Mouse (Mus musculus): Measurements from ENCODE around the gene Dkkl1.

The Dkkl1 gene

GRCm38 (mm10) chr7:45221680-45222079 lies 9.7 kb upstream of the Dkkl1 start:
- TF ChIP-seq NANOG (IDR thresholded peaks at IDR 0.05; ENCODE audit: borderline replicate concordance, low read length) (no peak), CTCF (conservative IDR thresholded peaks at IDR 0.05; ENCODE audit: low read length) (no peak), POU5F1 (IDR thresholded peaks at IDR 0.05; ENCODE audit: borderline replicate concordance, low read length) (no peak)
- Histone ChIP-seq H3K4me1 (replicated peaks; ENCODE audit: low read depth, low read length) (peaks cover 91% of the 10 kb centered on the region), H3K36me3 (ENCODE audit: insufficient read depth, low read length) (peaks cover 92% of the 10 kb centered on the region), H3K4me3 (replicated peaks; ENCODE audit: low read length) (no peak overlapping the region), H3K27me3 (ENCODE audit: insufficient read depth, low read length) (no peaks in the 10 kb centered on the region), H3K9me3 (ENCODE audit: low read length) (no peaks in the 10 kb centered on the region)

GRCm38 (mm10) chr7:45216442-45217183 lies 4.7 kb upstream of the Dkkl1 start:
- Histone ChIP-seq H3K9me3 (ENCODE audit: low read length) (no peaks in the 10 kb centered on the region), H3K4me1 (replicated peaks; ENCODE audit: low read depth, low read length) (peaks cover 79% of the 10 kb centered on the region), H3K36me3 (ENCODE audit: insufficient read depth, low read length) (peaks cover 45% of the 10 kb centered on the region), H3K4me3 (replicated peaks; ENCODE audit: low read length) (peak overlapping the region; percentile 89), H3K27me3 (ENCODE audit: insufficient read depth, low read length) (peaks cover 7% of the 10 kb centered on the region)
- no peak for TF ChIP-seq NANOG (IDR thresholded peaks at IDR 0.05; ENCODE audit: borderline replicate concordance, low read length)
- TF ChIP-seq POU5F1 (IDR thresholded peaks at IDR 0.05; ENCODE audit: borderline replicate concordance, low read length): no peak
- no peak for TF ChIP-seq CTCF (conservative IDR thresholded peaks at IDR 0.05; ENCODE audit: low read length)

- H3K36me3 ChIP-seq (ENCODE audit: insufficient read depth, low read length): peaks cover 37% of the 10 kb centered on the region
- TF ChIP-seq CTCF (conservative IDR thresholded peaks at IDR 0.05; ENCODE audit: low read length) (no peak), NANOG (IDR thresholded peaks at IDR 0.05; ENCODE audit: borderline replicate concordance, low read length) (no peak), POU5F1 (IDR thresholded peaks at IDR 0.05; ENCODE audit: borderline replicate concordance, low read length) (no peak)
- H3K4me3 ChIP-seq (replicated peaks; ENCODE audit: low read length): peak within 1 kb of the TSS; percentile 89
- H3K9me3 ChIP-seq (ENCODE audit: low read length): no peaks in the 10 kb centered on the region
- peaks cover 14% of the 10 kb centered on the region for H3K27me3 ChIP-seq (ENCODE audit: insufficient read depth, low read length)
- H3K4me1 ChIP-seq (replicated peaks; ENCODE audit: low read depth, low read length): peaks cover 78% of the 10 kb centered on the region
Observed at GRCm38 (mm10) chr7:45215673-45216441, 3.9 kb upstream of the Dkkl1 start, which contains the start of gene Tead2. Tead2 (plus strand) TSS chr7:45215753.

- Histone ChIP-seq H3K4me1 (replicated peaks; ENCODE audit: low read depth, low read length) (peaks cover 58% of the 10 kb centered on the region), H3K9me3 (ENCODE audit: low read length) (no peaks in the 10 kb centered on the region), H3K4me3 (replicated peaks; ENCODE audit: low read length) (no peak overlapping the region), H3K27me3 (ENCODE audit: insufficient read depth, low read length) (peaks cover 32% of the 10 kb centered on the region), H3K36me3 (ENCODE audit: insufficient read depth, low read length) (peaks cover 17% of the 10 kb centered on the region)
- TF ChIP-seq CTCF (conservative IDR thresholded peaks at IDR 0.05; ENCODE audit: low read length) (no peak), POU5F1 (IDR thresholded peaks at IDR 0.05; ENCODE audit: borderline replicate concordance, low read length) (no peak), NANOG (IDR thresholded peaks at IDR 0.05; ENCODE audit: borderline replicate concordance, low read length) (no peak)
Observed at GRCm38 (mm10) chr7:45213708-45214107, 1.8 kb upstream of the Dkkl1 start.

- Histone ChIP-seq H3K27me3 (ENCODE audit: insufficient read depth, low read length) (peaks cover 33% of the 10 kb centered on the region), H3K9me3 (ENCODE audit: low read length) (no peaks in the 10 kb centered on the region), H3K4me1 (replicated peaks; ENCODE audit: low read depth, low read length) (peaks cover 50% of the 10 kb centered on the region), H3K4me3 (replicated peaks; ENCODE audit: low read length) (peak overlapping the region; percentile 71), H3K36me3 (ENCODE audit: insufficient read depth, low read length) (peaks cover 4% of the 10 kb centered on the region)
- no peak for TF ChIP-seq POU5F1 (IDR thresholded peaks at IDR 0.05; ENCODE audit: borderline replicate concordance, low read length)
- TF ChIP-seq CTCF (conservative IDR thresholded peaks at IDR 0.05; ENCODE audit: low read length): no peak
- TF ChIP-seq NANOG (IDR thresholded peaks at IDR 0.05; ENCODE audit: borderline replicate concordance, low read length): no peak
Observed at GRCm38 (mm10) chr7:45212356-45212755, 409 bp upstream of the Dkkl1 start.

GRCm38 (mm10) chr7:45211070-45211469 lies 877 bp downstream of the Dkkl1 start:
- TF ChIP-seq POU5F1 (IDR thresholded peaks at IDR 0.05; ENCODE audit: borderline replicate concordance, low read length) (no peak), NANOG (IDR thresholded peaks at IDR 0.05; ENCODE audit: borderline replicate concordance, low read length) (no peak), CTCF (conservative IDR thresholded peaks at IDR 0.05; ENCODE audit: low read length) (no peak)
- Histone ChIP-seq H3K4me3 (replicated peaks; ENCODE audit: low read length) (peak overlapping the region; percentile 71; the same call in 1 of the 2 replicates), H3K4me1 (replicated peaks; ENCODE audit: low read depth, low read length) (peaks cover 49% of the 10 kb centered on the region), H3K9me3 (ENCODE audit: low read length) (no peaks in the 10 kb centered on the region), H3K36me3 (ENCODE audit: insufficient read depth, low read length) (no peaks in the 10 kb centered on the region), H3K27me3 (ENCODE audit: insufficient read depth, low read length) (peaks cover 33% of the 10 kb centered on the region)

- peaks cover 44% of the 10 kb centered on the region for H3K4me1 ChIP-seq (replicated peaks; ENCODE audit: low read depth, low read length)
- no peak overlapping the region for H3K4me3 ChIP-seq (replicated peaks; ENCODE audit: low read length)
- no peaks in the 10 kb centered on the region for H3K36me3 ChIP-seq (ENCODE audit: insufficient read depth, low read length)
- no peaks in the 10 kb centered on the region for H3K9me3 ChIP-seq (ENCODE audit: low read length)
- TF ChIP-seq POU5F1 (IDR thresholded peaks at IDR 0.05; ENCODE audit: borderline replicate concordance, low read length) (no peak), NANOG (IDR thresholded peaks at IDR 0.05; ENCODE audit: borderline replicate concordance, low read length) (no peak), CTCF (conservative IDR thresholded peaks at IDR 0.05; ENCODE audit: low read length) (peak; percentile 51)
- peaks cover 41% of the 10 kb centered on the region for H3K27me3 ChIP-seq (ENCODE audit: insufficient read depth, low read length)
Observed at GRCm38 (mm10) chr7:45208260-45208659, 3.7 kb downstream of the Dkkl1 start.

- H3K4me3 ChIP-seq (replicated peaks; ENCODE audit: low read length): peak within 1 kb of the TSS; percentile 76
- TF ChIP-seq CTCF (conservative IDR thresholded peaks at IDR 0.05; ENCODE audit: low read length) (no peak), POU5F1 (IDR thresholded peaks at IDR 0.05; ENCODE audit: borderline replicate concordance, low read length) (0 out of 2 replicates have a peak, but pooled peaks have one; percentile 64)
- H3K27me3 ChIP-seq (ENCODE audit: insufficient read depth, low read length): peaks cover 18% of the 10 kb centered on the region
- no peaks in the 10 kb centered on the region for H3K36me3 ChIP-seq (ENCODE audit: insufficient read depth, low read length)
- H3K4me1 ChIP-seq (replicated peaks; ENCODE audit: low read depth, low read length): peaks cover 34% of the 10 kb centered on the region
- H3K9me3 ChIP-seq (ENCODE audit: low read length): no peaks in the 10 kb centered on the region
Observed at GRCm38 (mm10) chr7:45204380-45205143, 7.4 kb downstream of the Dkkl1 start, which contains the start of gene Ccdc155. Ccdc155 (minus strand) TSS chr7:45204892.
